Mouse (Mus musculus): ENCODE results near the gene Ttn.

GRCm38 (mm10) chr2:76675451-76675850 is 306.9 kb downstream of the Ttn start:
- no peak for TF ChIP-seq POLR2A (IDR thresholded peaks at IDR 0.05; ENCODE audit: insufficient read length, low read depth)
- TF ChIP-seq SRF (IDR thresholded peaks at IDR 0.05; ENCODE audit: control insufficient read depth, insufficient read length, low read depth): no peak
- no peak for TF ChIP-seq USF1 (IDR thresholded peaks at IDR 0.05; ENCODE audit: low read depth)
- no peak for TF ChIP-seq TCF12 (IDR thresholded peaks at IDR 0.05; ENCODE audit: insufficient read depth, poor library complexity, severe bottlenecking)
- no peak for TF ChIP-seq MAX (IDR thresholded peaks at IDR 0.05; ENCODE audit: low read depth)
- TF ChIP-seq POLR2AphosphoS2 (IDR thresholded peaks at IDR 0.05; ENCODE audit: insufficient read length, low read depth): no peak
